Mouse (Mus musculus) lung, adult 10 weeks (tissue): Measurements from ENCODE around the gene Cst7. TPM values are rescaled to one million over a fixed set of nuclear protein-coding genes. Genes with fewer than 3 reads are reported as not detected.

Source experiments
- polyA plus RNA-seq: library from polyadenylated mRNA; stranded (reverse); fragments of 350-450 nt; fragmentation: Illumina TruSeq; extraction: RNeasy Lipid Tissue Mini Kit (QIAGEN cat#74804); gene quantifications from one replicate; pipeline ENCODE4 v1.2.3, GENCODE M21; 2014; ENCODE audit warnings: low read depth, low replicate concordance; ENCODE audit not compliant: insufficient read depth

Cst7 gene
- polyA plus RNA-seq, result 3.3 TPM

DNA sequence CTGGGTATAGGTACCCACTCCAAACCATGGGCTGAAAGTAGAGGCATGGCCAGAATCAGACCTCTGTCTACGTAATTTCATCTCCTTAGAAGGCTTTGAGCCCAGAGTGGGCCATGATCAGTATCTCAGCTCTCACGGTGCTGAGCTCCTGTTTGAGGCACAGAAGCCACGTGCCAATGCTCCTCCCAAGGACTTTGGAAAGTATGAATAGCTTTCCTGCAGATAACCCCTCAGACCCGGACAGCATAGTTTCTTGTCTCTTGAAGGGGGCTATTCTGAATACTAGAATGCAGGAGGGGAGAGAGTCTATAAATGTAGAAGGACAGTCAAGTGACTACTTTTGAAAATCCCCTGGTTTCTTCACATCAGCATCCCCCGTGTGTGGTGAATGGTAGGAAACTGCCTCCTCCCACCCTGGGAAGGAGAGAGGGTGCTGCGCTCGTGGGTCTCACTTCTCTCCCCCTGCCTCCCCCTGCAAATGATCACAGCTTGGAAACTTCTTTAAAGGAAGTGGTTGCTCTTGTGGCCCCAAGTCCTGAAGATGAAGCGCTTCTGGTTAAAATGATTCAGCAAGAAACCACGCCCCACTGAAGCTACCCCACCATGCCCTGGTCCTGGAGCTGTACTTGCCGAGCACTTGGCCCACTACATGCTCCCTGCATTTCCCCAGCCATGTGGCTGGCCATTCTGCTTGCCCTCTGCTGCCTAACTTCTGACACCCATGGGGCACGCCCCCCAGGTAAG lies at the start of gene Cst7:
Gene Cst7 (plus strand): TSS at position 569 of the 744 bp plus-strand sequence.

GRCm38 (mm10) chr2:150608087-150608799 lies 38.0 kb downstream of the Cst7 start, which contains the start of gene Apmap:
Apmap (minus strand) TSS chr2:150608567.

Other genes starting within 250 kb of the Cst7 start
- not detected for gene Gm10130, start 246.7 kb upstream of the Cst7 start, polyA plus RNA-seq
- gene 3300002I08Rik, start 207.7 kb upstream of the Cst7 start, polyA plus RNA-seq, result 1.1 TPM
- 0.50 TPM for gene Zfp442, start 118.9 kb upstream of the Cst7 start, polyA plus RNA-seq
- not detected for gene Zfp345, start 85.3 kb upstream of the Cst7 start, polyA plus RNA-seq
- 46.8 TPM for gene Apmap, start 38.2 kb downstream of the Cst7 start, polyA plus RNA-seq
- 27.2 TPM for gene Acss1, start 98.1 kb downstream of the Cst7 start, polyA plus RNA-seq
- not detected for gene Vsx1, start 118.9 kb downstream of the Cst7 start, polyA plus RNA-seq
- gene Entpd6, start 178.6 kb downstream of the Cst7 start, polyA plus RNA-seq, result 6.6 TPM
- gene Pygb, start 216.3 kb downstream of the Cst7 start, polyA plus RNA-seq, result 31.9 TPM